Mouse (Mus musculus): ENCODE data around the gene Gspt2.
"Not testable (repeated sequence)": the region's sequence is repeated elsewhere in the genome, so short reads cannot be mapped to it uniquely, and the experiment has no call there.

The Gspt2 gene

GRCm38 (mm10) chrX:94635961-94636563 is at the start of gene Gspt2:
TSS of gene Gspt2 (plus strand) at chrX:94636069.
- DNase-seq (ENCODE audit: low spot score): peak; percentile 46

- no peak for DNase-seq (ENCODE audit: low spot score)
Observed at GRCm38 (mm10) chrX:94624835-94625803, 10.8 kb upstream of the Gspt2 start.

GRCm38 (mm10) chrX:94636911-94637310 is 1.0 kb downstream of the Gspt2 start:
- no peak for DNase-seq (ENCODE audit: low spot score)

GRCm38 (mm10) chrX:94648541-94648940 is 12.7 kb downstream of the Gspt2 start:
- no peak for DNase-seq (ENCODE audit: low spot score)

- DNase-seq (ENCODE audit: low spot score): no peak
Observed at GRCm38 (mm10) chrX:94657734-94658133, 21.9 kb downstream of the Gspt2 start.

GRCm38 (mm10) chrX:94670814-94671213 is 34.9 kb downstream of the Gspt2 start:
- no peak for DNase-seq (ENCODE audit: low spot score)

GRCm38 (mm10) chrX:94674977-94675376 is 39.1 kb downstream of the Gspt2 start:
- DNase-seq (ENCODE audit: low spot score): peak; percentile 65

- not testable (repeated sequence) for DNase-seq (ENCODE audit: low spot score)
Observed at GRCm38 (mm10) chrX:94681581-94681980, 45.7 kb downstream of the Gspt2 start.

GRCm38 (mm10) chrX:94689593-94689992 is 53.7 kb downstream of the Gspt2 start:
- DNase-seq (ENCODE audit: low spot score): not testable (repeated sequence)

Measured in adipocyte (in vitro differentiated cells).